Mouse (Mus musculus) embryo, embryonic 10 days (tissue): ENCODE measurements around the gene Supt3.

Experiments
- DNase-seq: peaks from one replicate; pipeline ENCODE4 v3.0.0-alpha.2; 2015; ENCODE audit warnings: low spot score

Supt3 gene

DNA sequence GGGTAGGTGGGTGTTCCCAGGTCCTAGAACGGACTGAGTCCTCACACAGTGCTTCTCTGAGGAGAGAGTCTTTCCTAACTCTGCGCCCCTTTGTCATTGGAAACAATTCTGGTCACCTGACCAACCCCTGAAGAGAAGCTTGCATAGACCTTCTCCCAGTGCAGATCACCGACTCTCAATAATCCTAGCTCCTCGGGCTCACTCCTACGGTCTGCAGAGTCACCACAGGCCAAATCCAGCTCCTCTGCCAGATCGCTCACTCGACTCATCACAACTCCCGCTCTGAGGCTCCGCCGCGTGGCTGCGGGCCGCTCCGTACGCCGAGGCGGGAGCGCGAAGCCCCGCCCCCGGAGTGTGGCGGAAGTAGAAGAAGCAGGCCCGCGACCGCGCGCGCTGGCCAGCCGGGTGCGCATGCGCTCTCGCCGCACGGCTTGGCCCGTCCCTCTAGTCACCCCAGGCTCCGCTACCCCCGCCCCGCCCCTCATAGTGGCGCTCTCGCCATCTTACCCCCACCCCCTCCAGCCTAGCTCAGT, at the start of gene Supt3:
Gene Supt3 (plus strand): TSS at position 415 of the 533 bp plus-strand sequence.
- DNase-seq = peak; percentile 95

DNA sequence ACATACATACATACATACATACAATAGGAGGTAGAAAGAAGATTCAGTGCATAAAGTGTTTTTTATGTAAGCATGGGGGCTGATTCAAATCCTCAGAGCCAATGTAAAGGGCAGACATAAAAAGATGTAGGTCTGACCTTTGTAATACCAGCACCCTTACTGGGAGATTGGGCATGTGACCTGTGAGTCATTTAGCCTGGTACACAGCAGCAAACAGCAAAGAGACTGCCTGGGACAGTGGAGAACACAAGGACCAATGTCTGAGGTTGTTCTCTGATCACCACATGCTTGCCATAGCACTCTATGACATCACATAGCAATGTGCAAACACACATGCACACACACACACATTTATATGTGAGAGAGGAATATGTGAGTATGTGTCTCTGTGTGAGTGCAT, 49.3 kb upstream of the Supt3 start:
- no peak for DNase-seq

GRCm38 (mm10) chr17:44728464-44728863, 48.5 kb upstream of the Supt3 start:
- DNase-seq = no peak

GRCm38 (mm10) chr17:44733544-44734310, 43.2 kb upstream of the Supt3 start:
- DNase-seq = no peak

DNA sequence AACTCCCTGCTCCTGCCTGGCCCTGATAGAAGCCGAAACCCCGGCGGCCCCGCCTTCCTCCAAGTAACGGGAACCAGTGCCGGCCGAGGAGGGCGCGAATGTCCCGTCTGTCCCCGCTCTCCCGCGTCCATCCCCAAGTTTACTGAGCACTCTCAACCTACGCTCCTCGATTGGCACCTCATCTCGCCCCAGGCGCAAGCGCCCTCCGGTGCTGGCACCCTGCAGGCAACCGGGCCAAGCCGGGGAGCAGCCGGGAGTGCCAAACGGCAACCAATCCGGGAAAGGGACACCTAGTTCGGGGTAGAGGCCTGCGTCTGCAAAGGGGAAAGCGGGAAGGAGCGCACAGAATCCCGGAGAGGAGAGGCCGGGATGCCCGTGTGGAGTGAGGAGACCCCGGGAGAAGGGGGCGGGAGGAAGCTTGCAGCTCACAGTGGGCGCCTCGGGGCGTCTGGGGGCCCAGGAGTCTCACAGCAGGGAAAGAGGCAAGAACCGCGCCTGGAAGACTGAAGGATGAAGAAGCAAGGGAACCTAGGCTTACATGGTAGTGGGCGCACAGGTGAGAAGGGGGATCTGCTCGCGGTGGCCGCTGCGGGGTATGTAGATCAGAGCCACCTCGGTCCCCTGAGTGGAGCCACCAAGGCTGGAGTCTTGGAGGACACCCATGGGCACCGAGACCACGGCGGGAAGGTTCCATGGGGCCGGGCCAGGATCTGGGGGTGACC, 42.3 kb upstream of the Supt3 start:
- DNase-seq = peak; percentile 59

DNA sequence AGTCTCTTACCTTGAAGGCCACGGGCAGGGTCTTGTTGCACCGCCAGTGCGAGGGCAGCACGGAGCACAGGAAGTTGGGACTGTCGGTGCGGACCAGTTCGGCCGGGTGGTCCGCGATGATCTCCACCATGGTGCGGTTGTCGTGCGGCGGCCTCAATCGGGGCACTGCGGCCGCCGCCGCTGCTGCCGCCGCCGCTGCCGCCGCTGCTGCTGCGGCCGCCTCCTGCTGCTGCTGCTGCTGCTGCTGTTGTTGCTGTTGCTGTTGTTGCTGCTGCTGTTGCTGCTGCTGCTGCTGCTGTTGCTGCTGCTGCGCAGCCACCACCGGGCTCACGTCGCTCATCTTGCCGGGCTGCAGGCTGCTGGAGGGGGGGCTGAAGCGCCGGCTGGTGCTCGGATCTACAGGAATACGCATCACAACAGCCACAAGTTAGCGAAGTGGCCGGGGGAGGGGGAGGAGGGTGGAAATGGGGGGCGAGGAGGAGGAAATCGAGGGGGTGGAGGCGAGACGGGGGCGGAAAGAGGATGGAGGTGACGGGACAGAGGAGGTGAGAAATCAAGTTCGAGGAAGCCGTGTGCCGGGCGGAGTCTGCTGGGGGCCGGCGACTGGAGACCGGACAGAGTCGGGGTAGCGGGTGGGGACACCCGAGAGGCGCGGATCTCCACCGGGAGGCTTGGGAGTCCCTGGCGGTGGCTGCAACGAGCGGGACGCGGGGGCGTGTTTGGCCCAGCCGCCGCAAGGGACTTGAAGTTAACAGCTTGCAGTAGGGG, 41.5 kb upstream of the Supt3 start:
- DNase-seq = peak; percentile 51

DNA sequence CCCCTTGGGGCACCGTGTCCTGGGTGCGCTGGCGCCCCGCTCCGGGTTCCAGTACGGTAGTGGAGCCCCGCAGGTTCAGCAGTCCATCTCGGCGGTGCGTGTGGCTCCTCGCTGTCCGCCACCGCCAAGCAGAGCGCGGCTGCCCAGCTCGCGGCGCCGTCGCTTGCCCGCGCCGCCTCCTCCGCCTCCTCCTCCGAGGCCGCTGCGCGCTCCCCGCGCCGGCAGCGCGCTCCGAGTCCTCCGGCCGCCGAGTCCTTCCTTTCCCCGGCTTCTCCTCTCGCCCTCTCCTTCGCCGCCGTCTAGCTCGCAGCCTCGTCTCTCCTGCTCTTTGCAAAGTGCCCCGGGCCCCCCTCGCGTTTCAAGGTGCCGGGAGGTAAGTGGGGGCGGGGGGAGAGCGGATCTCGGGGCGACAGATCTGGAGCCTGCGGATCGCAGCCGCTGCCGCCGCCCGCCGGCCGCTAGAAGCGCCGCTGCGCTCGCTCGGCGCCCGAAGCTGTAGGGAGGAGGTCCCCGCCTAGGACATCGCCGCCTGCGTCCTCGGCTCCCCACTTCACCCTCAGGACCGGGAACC, 40.9 kb upstream of the Supt3 start:
- peak; percentile 75 for DNase-seq

- peak; percentile 44 for DNase-seq
Observed at GRCm38 (mm10) chr17:44737275-44738120, 39.5 kb upstream of the Supt3 start.

DNA sequence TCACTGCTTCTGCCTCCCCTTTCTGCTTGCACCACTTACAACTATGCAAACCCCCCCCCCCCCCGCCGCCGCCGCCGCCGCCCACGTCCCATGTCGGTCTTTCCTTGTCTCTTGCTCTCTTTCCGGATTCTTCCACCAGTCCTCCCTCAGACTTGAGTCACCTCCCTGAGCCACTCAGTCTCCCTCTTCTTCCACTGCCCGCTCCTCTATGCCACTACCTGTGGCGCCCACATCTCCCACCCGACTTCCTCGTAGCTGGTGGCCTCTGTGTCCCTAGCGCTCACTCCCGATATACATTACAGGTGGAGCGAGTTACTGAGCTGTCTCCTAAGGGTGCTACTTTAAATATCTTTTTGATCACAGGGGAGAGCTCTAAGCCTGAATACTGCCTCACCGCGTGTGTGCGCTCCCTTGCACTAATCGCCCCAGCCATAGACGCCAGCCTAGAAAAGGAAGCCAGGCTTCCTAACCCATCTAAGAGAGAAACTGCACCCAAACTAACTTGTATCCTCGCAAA, 38.8 kb upstream of the Supt3 start:
- peak; percentile 43 for DNase-seq

- DNase-seq = no peak
Observed at GRCm38 (mm10) chr17:44742246-44742645, 34.7 kb upstream of the Supt3 start.

DNA sequence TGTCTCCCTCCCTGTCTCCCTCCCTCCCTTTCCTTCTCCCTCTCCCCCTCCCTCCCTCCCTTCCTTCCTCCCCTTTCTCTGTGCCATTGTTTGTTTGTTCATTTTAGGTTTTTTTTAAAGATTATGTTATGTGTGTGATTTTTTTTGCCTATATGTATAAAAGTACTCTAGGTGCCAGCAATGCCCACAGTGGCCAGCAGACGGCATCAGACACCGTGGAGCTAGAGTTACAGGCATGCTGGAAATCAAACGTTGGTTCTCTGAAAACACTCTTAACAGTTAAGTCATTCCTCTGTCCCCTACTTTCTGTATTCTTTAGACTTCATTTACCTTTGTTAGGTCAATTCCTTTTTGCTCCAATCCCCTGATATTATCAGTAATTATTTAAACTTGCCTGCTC, 33.2 kb upstream of the Supt3 start:
- DNase-seq = no peak

GRCm38 (mm10) chr17:44745378-44745777, 31.6 kb upstream of the Supt3 start:
- no peak for DNase-seq

- DNase-seq = no peak
Observed at GRCm38 (mm10) chr17:44766318-44766717, 10.6 kb upstream of the Supt3 start.

- no peak for DNase-seq
Observed at GRCm38 (mm10) chr17:44766975-44767374, 10.0 kb upstream of the Supt3 start.

DNA sequence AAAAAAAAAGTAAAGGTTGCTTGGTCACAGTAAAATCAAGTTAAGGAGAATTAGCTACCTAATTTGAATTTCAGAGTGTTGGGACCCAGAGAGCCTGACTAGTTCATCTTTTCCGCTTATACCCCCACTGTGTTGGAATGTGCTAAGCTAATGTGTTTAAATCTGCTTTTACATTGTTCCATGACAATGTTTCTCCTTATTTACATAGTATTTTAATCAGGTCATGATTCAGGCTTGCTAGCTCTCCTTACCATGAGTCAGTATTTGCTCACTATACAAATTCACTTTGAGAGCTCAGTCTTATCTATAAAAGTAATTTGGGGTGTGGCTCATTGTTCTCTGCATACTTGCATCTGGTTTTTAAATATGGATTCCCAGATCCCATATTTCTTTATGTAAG, 9.6 kb upstream of the Supt3 start:
- no peak for DNase-seq

DNA sequence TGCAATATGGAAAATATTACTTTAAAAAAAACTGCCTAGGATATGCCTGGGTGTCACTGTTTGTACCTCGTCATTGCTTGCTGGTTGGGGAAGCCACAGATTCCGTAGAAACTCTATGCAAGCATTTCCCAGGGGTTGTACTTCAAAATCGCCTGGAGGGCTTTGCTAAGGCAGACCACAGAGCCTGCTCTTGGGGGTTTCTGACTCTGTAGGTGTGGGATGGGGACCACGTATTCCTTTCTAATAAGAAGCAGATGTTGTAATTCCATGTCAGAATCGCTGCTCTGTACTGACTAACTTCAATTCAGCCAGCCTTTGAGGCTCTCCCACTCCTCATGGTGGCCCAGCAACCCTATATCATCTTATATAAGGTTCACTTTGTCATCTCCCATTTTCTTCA, 8.4 kb upstream of the Supt3 start:
- DNase-seq = peak; percentile 30

DNA sequence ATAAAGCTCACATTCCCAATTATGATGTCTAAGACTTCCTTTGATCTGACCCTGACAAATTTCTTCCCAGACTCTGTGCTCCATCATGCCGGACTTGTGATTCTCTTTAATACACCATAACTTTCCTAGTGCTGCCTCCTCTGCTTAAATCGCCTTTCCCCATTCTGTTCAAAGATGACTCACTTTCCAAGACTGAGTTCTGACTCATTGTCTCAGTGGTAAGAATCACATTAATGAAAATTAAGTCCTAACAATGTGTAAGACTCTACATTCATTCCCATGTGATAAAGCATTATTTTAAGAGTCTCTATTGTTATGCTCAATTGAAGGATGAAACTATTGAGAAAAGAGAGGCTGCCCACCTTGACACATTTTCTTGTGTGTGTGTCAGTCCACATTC, 6.1 kb upstream of the Supt3 start:
- no peak for DNase-seq

GRCm38 (mm10) chr17:44772576-44772975, 4.4 kb upstream of the Supt3 start:
- DNase-seq = no peak

GRCm38 (mm10) chr17:44777337-44777804, 419 bp downstream of the Supt3 start:
- DNase-seq = peak; percentile 74

- no peak for DNase-seq
Observed at GRCm38 (mm10) chr17:44778141-44778540, 1.2 kb downstream of the Supt3 start.

DNA sequence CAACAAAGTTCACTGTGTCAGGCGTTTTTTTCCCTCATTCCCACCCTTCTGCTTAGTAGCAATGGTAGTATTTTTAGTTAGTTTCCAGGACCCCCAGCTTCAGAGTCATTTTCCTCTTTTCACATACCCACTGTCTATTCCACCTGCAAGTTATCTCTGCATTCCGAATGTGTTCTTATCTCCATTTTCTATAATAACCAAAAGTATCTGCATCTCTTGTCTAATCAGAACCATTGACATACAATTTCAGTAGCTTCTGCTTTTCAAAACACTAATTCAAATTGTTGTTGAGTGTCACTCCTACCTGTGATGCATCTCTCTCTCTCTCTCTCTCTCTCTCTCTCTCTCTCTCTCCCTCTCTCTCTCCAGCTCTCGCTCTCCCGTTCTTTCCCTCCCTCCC, 3.4 kb downstream of the Supt3 start:
- DNase-seq = no peak
